Mouse (Mus musculus): ENCODE data around the gene Gfy. TPM values are rescaled to one million over a fixed set of nuclear protein-coding genes. Genes with fewer than 3 reads are reported as not detected.

Gene Gfy
- polyA plus RNA-seq, 1 experiment from 2014 or later: not detected

- peaks cover 66% of the 10 kb centered on the region for H3K27me3 ChIP-seq
- peak within 1 kb of the TSS; percentile 64 for H3K9ac ChIP-seq (replicated peaks)
- H3K4me3 ChIP-seq (replicated peaks): peak within 1 kb of the TSS; percentile 37
- ATAC-seq: no peak
- 2% methylated on average over 41 of the region's 41 CpGs for WGBS
- H3K27ac ChIP-seq: no peak within 1 kb of the TSS
- peaks cover 34% of the 10 kb centered on the region for H3K4me1 ChIP-seq (replicated peaks)
- peaks cover 14% of the 10 kb centered on the region for H3K36me3 ChIP-seq
- H3K4me2 ChIP-seq (replicated peaks): peak within 1 kb of the TSS; percentile 67
- no peaks in the 10 kb centered on the region for H3K9me3 ChIP-seq
Observed at GRCm38 (mm10) chr7:45163735-45164490, 15.5 kb downstream of the Gfy start, which contains the start of gene Slc17a7. Slc17a7 (plus strand) TSS chr7:45163949.

GRCm38 (mm10) chr7:45162996-45163615, 16.3 kb downstream of the Gfy start:
- Histone ChIP-seq H3K4me2 (replicated peaks) (no peak overlapping the region), H3K4me3 (replicated peaks) (no peak overlapping the region), H3K27ac (no peak overlapping the region), H3K27me3 (peaks cover 58% of the 10 kb centered on the region), H3K4me1 (replicated peaks) (peaks cover 26% of the 10 kb centered on the region), H3K36me3 (peaks cover 22% of the 10 kb centered on the region), H3K9ac (replicated peaks) (no peak overlapping the region), H3K9me3 (no peaks in the 10 kb centered on the region)
- no peak for ATAC-seq
- 75% methylated on average over 9 of the region's 9 CpGs for WGBS

- 25% methylated on average over 6 of the region's 6 CpGs for whole genome bisulfite sequencing
- Histone ChIP-seq H3K4me2 (replicated peaks) (peak overlapping the region; percentile 67), H3K9me3 (no peaks in the 10 kb centered on the region), H3K27ac (no peak overlapping the region), H3K27me3 (peaks cover 52% of the 10 kb centered on the region), H3K9ac (replicated peaks) (no peak overlapping the region; the same call in 1 of the 2 replicates), H3K4me1 (replicated peaks) (peaks cover 21% of the 10 kb centered on the region), H3K36me3 (peaks cover 27% of the 10 kb centered on the region), H3K4me3 (replicated peaks) (peak overlapping the region; percentile 39)
- ATAC-seq: no peak
Observed at GRCm38 (mm10) chr7:45162551-45162950, 16.8 kb downstream of the Gfy start.

- 4% methylated on average over 35 of the region's 35 CpGs for WGBS
- peaks cover 31% of the 10 kb centered on the region for H3K36me3 ChIP-seq
- no peaks in the 10 kb centered on the region for H3K9me3 ChIP-seq
- ATAC-seq: peak; percentile 92
- peaks cover 45% of the 10 kb centered on the region for H3K27me3 ChIP-seq
- peak overlapping the region; percentile 39 for H3K4me3 ChIP-seq (replicated peaks)
- no peak overlapping the region; the same call in 1 of the 2 replicates for H3K9ac ChIP-seq (replicated peaks)
- no peak overlapping the region for H3K27ac ChIP-seq
- H3K4me1 ChIP-seq (replicated peaks): peaks cover 16% of the 10 kb centered on the region
- peak overlapping the region; percentile 67 for H3K4me2 ChIP-seq (replicated peaks)
Observed at GRCm38 (mm10) chr7:45161612-45162473, 17.5 kb downstream of the Gfy start.

- Histone ChIP-seq H3K4me2 (replicated peaks) (no peak overlapping the region), H3K27me3 (peaks cover 35% of the 10 kb centered on the region), H3K4me1 (replicated peaks) (peaks cover 18% of the 10 kb centered on the region), H3K9ac (replicated peaks) (no peak overlapping the region), H3K36me3 (peaks cover 36% of the 10 kb centered on the region), H3K27ac (no peak overlapping the region), H3K4me3 (replicated peaks) (no peak overlapping the region), H3K9me3 (no peaks in the 10 kb centered on the region)
- no peak for ATAC-seq
- 89% methylated on average over 3 of the region's 3 CpGs for WGBS
Observed at GRCm38 (mm10) chr7:45160866-45161265, 18.5 kb downstream of the Gfy start.

- peaks cover 30% of the 10 kb centered on the region for H3K27me3 ChIP-seq
- H3K36me3 ChIP-seq: peaks cover 36% of the 10 kb centered on the region
- H3K4me2 ChIP-seq (replicated peaks): no peak overlapping the region
- no peak overlapping the region for H3K9ac ChIP-seq (replicated peaks)
- WGBS: 95% methylated on average over 6 of the region's 6 CpGs
- no peak overlapping the region for H3K27ac ChIP-seq
- H3K4me1 ChIP-seq (replicated peaks): peaks cover 23% of the 10 kb centered on the region
- no peak overlapping the region for H3K4me3 ChIP-seq (replicated peaks)
- no peak for ATAC-seq
- no peaks in the 10 kb centered on the region for H3K9me3 ChIP-seq
Observed at GRCm38 (mm10) chr7:45160316-45160800, 19.0 kb downstream of the Gfy start.

GRCm38 (mm10) chr7:45158991-45159390, 20.4 kb downstream of the Gfy start:
- peaks cover 16% of the 10 kb centered on the region for H3K27me3 ChIP-seq
- H3K9me3 ChIP-seq: no peaks in the 10 kb centered on the region
- H3K27ac ChIP-seq: no peak overlapping the region
- no peak for ATAC-seq
- peaks cover 36% of the 10 kb centered on the region for H3K36me3 ChIP-seq
- 95% methylated on average over 6 of the region's 6 CpGs for WGBS
- peaks cover 26% of the 10 kb centered on the region for H3K4me1 ChIP-seq (replicated peaks)
- no peak overlapping the region for H3K9ac ChIP-seq (replicated peaks)
- H3K4me2 ChIP-seq (replicated peaks): no peak overlapping the region
- H3K4me3 ChIP-seq (replicated peaks): no peak overlapping the region

- WGBS: 92% methylated on average over 14 of the region's 14 CpGs
- Histone ChIP-seq H3K27ac (no peak overlapping the region), H3K4me2 (replicated peaks) (no peak overlapping the region), H3K9ac (replicated peaks) (no peak overlapping the region), H3K4me3 (replicated peaks) (no peak overlapping the region), H3K9me3 (no peaks in the 10 kb centered on the region), H3K36me3 (peaks cover 36% of the 10 kb centered on the region), H3K27me3 (peaks cover 1% of the 10 kb centered on the region), H3K4me1 (replicated peaks) (peaks cover 25% of the 10 kb centered on the region)
- no peak for ATAC-seq
Observed at GRCm38 (mm10) chr7:45157459-45157858, 21.9 kb downstream of the Gfy start.

GRCm38 (mm10) chr7:45156206-45156605, 23.2 kb downstream of the Gfy start:
- peaks cover 23% of the 10 kb centered on the region for H3K4me1 ChIP-seq (replicated peaks)
- WGBS: 98% methylated on average over 15 of the region's 15 CpGs
- no peak overlapping the region for H3K27ac ChIP-seq
- ATAC-seq: no peak
- H3K4me3 ChIP-seq (replicated peaks): no peak overlapping the region
- no peak overlapping the region for H3K9ac ChIP-seq (replicated peaks)
- peaks cover 36% of the 10 kb centered on the region for H3K36me3 ChIP-seq
- no peaks in the 10 kb centered on the region for H3K9me3 ChIP-seq
- no peak overlapping the region for H3K4me2 ChIP-seq (replicated peaks)
- no peaks in the 10 kb centered on the region for H3K27me3 ChIP-seq

GRCm38 (mm10) chr7:45155590-45155989, 23.8 kb downstream of the Gfy start:
- peak overlapping the region; percentile 63 for H3K4me2 ChIP-seq (replicated peaks)
- WGBS: 85% methylated on average over 9 of the region's 9 CpGs
- H3K27ac ChIP-seq: no peak overlapping the region
- H3K36me3 ChIP-seq: peaks cover 36% of the 10 kb centered on the region
- H3K9ac ChIP-seq (replicated peaks): no peak overlapping the region
- H3K27me3 ChIP-seq: no peaks in the 10 kb centered on the region
- ATAC-seq: no peak
- H3K4me3 ChIP-seq (replicated peaks): no peak overlapping the region
- no peaks in the 10 kb centered on the region for H3K9me3 ChIP-seq
- H3K4me1 ChIP-seq (replicated peaks): peaks cover 29% of the 10 kb centered on the region

- H3K9me3 ChIP-seq: no peaks in the 10 kb centered on the region
- no peaks in the 10 kb centered on the region for H3K27me3 ChIP-seq
- ATAC-seq: no peak
- WGBS: 81% methylated on average over 12 of the region's 12 CpGs
- H3K4me2 ChIP-seq (replicated peaks): peak overlapping the region; percentile 63
- H3K4me3 ChIP-seq (replicated peaks): peak overlapping the region; percentile 62
- peaks cover 29% of the 10 kb centered on the region for H3K4me1 ChIP-seq (replicated peaks)
- peaks cover 32% of the 10 kb centered on the region for H3K36me3 ChIP-seq
- 0 out of 2 replicates have a peak overlapping the region, but pooled peaks have one; percentile 93 for H3K27ac ChIP-seq
- H3K9ac ChIP-seq (replicated peaks): no peak overlapping the region; the same call in 1 of the 2 replicates
Observed at GRCm38 (mm10) chr7:45154993-45155514, 24.3 kb downstream of the Gfy start.

Data from midbrain, embryonic 13.5 days (tissue).